Mouse (Mus musculus) kidney, postnatal 14 days (tissue): ENCODE results near the gene AF366264.
"Not testable (repeated sequence)": the region's sequence is repeated elsewhere in the genome, so short reads cannot be mapped to it uniquely, and the experiment has no call there.

ENCODE experiments used
- DNase-seq: peaks from one replicate; pipeline ENCODE4 v3.0.0; 2022; ENCODE audit warnings: mixed read lengths

AF366264 gene

DNA sequence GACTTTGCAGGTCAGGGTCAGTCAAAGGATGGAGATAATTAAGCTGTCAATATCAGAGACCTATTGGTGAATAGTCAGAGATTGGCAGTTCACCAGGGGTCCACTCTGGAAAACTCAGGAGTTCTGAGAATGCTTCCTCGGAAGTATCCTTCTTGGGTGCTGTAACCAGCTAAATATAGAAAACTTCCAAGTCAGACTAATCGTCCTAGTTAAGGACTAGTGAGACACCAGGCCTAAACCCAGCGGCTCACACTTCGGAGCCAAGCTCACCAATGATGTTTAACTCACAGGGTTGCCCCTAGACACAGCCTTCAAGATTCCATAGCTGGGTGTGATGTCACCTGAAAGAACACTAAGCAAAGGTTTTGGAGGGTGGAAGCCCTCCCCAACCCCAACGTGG, at the start of gene AF366264:
Gene AF366264, minus strand, starts transcription at position 101 of the 400 bp plus-strand sequence.
- DNase-seq = not testable (repeated sequence)

DNA sequence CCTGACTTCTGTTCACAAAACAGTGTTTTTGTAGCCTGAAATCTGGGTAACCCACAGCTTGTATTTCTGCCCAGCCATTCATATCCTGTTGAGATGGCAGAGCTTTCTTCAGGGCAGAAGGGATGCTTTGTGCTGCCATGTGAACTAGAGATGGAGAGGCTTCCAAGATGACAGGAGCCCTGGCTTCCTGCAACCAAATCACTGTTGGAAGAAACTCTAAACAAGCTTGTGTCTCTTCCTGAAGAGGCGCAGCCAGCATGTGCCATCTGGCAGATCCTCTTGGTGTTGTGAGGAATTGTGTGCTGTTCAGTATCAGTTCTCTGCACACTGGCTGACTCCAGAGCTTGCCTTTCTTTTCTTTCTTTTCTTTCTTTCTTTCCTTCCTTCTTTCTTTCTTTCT, 5.1 kb upstream of the AF366264 start:
- DNase-seq = not testable (repeated sequence)

DNA sequence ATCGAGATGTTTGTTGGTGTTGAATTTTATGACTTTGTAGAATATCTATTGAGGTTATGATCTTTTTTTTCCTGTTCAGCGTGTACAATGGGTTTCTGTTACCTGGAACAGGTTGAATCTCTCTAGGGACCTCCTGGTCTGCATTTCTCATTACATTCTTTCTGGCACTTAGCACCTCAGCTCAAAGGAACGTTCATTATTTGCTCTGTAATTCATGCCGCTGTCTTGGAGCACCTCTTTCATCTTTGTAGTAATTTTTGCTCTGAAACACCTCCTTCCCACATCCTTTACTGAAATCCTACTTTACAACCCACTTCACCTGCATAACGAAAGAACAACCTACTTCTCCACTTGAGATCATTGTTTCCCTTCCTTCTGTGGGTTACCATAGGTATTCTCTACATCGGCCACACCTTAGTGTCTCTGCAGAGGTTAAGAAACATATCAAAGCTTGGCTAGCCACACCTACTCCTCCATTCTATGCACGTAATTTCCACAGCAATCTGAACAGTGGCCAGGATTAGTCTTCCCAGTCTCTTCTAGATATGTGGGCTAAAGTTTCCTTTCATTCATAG, 9.5 kb downstream of the AF366264 start:
- DNase-seq = no peak

DNA sequence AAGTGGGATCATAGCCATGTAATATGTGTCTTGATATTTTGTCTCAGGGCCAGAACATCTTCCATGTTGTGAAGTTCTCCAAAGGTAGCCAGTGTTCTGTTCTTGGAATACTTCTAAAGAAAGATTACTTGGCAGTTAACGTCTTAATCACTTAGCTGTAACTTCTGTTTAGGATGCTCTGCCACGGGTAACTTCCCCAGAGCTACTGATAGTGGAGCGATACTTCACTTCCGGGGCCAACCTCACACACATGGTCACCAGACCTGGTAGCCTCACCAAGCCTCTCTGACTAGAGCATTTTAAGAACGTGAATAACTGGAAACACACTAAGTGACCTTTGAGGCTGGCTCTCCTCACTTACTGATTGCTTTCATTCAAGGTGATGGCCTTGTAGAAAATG, 38.6 kb downstream of the AF366264 start:
- DNase-seq = no peak

DNA sequence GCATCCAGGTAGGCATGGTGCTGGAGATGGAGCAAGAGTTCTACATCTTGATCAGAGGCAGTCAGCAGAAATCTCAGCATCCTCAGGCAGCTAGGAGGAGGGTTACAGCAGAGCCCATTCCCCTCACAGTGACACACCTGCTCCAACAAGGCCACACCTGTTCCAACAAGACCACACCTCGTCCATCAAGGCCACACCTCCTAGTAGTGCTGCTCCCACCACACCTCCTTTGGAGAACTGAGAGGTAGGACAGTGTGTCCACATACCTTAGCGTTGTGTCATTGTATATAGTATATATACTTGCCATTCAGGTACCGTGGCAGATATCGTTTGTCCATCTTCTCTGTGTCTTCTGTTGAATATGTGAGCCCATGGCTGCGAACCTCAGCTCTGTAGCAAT, 40.5 kb downstream of the AF366264 start:
- DNase-seq = no peak

DNA sequence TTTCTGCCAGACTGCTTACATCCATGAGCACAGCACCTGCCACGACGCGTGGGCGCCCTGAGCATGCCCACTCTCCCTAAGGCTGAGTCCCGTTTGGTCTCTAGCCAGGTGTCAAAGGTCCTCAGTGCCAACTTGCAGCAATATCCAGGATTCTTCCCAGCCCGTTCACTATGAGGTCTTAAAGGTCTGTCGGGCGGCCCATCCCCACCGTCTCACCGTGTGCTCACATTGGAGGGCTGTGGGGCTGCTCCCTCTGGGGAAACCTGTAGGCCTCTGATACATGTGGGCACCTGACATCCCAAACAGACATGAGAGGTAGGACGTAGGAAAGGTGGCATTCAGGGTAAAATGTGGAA, 44.5 kb downstream of the AF366264 start:
- no peak for DNase-seq

DNA sequence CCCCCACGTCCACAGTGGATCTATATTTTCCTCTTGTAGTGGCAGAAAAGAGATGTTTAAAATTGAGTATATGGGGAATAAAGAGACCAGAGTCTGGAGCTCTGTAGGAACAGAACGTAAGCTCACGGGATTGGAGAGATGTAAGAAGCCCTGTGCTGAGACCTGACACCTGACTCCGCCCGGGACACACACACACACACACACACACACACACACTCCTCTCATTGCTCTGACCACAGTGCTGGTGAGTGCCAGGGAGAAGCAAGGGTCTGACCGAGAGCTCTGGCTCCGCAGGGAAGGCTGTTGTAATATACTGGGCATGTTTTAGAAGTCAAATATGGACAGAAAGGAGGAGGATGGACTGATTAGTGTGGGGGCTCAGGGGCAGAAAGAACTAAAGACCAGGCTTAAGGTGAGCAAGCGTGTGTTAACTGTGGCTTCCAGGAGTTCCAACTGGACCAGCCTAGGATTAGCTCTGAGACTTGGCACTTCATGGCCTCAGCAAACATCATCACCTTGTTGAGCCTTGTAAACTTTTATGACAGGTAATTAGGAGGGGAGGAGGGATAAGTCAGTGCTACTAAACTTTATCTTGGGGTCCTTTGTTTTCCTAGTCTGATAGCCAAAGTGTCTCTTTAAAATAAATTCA, 45.0 kb downstream of the AF366264 start:
- DNase-seq = no peak

DNA sequence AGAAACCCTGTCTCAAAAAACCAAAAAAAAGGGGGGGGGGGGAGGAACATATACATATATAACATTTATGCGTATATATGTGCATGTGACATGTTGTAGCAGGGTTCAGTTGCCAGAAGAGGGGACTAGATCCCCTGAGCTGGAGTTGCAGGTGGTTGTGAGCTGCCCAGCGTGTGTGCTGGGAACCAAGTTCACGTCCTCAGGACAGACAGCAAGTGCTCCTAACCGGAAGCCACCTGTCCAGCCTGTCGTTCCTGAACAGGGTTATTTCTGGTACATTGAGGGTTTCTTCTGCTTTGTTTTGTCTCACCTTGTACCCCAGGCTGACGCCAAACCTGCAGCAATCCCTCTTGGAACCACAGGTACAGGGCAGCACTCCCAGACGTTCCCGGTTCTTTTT, 48.6 kb downstream of the AF366264 start:
- DNase-seq = no peak

DNA sequence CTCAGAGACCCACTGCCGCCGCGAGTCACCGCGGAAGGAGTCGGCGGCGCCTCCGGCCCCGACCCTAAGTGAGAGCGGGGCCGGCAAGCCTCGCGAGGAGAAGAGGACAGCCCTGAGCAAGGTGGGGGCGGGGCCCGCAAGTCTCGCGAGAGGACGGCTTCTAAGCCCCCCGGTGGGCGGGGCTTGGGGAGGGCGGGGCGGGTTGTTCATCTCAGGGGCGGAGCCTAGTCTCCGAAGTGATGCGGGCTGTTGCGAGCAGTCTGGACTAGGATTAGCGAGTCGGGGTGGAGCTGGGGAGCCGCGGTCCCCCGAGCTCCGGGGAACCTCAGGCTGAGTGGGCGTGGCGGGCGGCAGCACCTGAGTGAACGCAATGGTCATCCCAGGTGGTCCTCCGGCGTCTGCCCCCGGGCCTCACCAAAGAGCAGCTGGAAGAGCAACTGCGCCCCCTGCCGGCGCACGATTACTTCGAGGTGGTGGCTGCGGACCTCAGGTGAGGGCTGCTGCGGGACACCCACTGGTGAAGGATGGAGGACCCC, 52.4 kb downstream of the AF366264 start:
- DNase-seq = peak; percentile 98

DNA sequence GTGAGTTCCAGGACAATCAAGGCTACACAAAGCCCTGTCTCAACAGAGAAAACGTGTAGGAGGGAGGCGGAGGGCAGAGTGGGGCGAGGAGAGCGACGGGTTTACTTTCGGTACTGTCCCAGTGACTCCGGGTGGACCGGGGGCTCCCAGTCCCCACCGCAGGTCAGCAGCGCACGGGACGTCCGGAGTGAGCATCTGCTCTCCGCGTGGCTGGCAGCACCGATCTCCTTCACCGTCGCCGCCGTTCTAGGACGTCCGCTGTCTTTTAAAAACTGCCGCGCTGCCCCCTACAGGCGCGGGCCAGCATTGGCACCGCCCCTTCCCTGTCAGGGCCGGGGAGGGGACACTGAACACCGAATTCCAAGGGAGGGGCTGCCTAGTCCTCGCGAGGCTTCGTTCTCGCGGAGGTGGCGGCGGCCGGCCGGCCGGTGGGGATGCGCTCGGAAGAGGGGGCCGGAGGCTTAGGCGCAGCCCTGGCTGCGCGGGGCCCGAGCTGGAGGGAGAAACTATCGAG, 52.9 kb downstream of the AF366264 start, which contains the start of gene Upf3a:
Gene Upf3a, plus strand, starts transcription at position 366 of the 514 bp plus-strand sequence.
- peak; percentile 94 for DNase-seq
